Mouse (Mus musculus): Measurements from ENCODE around the gene Serpinb1a.

GRCm38 (mm10) chr13:32799131-32799530 lies 51.9 kb downstream of the Serpinb1a start:
- TF ChIP-seq POLR2A (IDR thresholded peaks at IDR 0.05; ENCODE audit: control insufficient read depth, low read depth, low read length) (no peak), CTCF (IDR thresholded peaks at IDR 0.05; ENCODE audit: control insufficient read depth, insufficient read depth, insufficient replicate concordance, low read depth, low read length) (no peak)
